Mouse (Mus musculus): ENCODE measurements at regions not wholly inside any gene's neighbourhood (a gene's known extent, or its start where the extent isn't known, plus 50 kb on each side); places are given as distances from the start of the nearest gene placed in this dataset.

GRCm38 (mm10) chr15:39998063-39998462, 136.1 kb upstream of the 9330182O14Rik start:
- DNase-seq, result no peak

GRCm38 (mm10) chr15:40000022-40000421, 134.1 kb upstream of the 9330182O14Rik start:
- DNase-seq, result no peak

GRCm38 (mm10) chr15:40005096-40005495, 129.1 kb upstream of the 9330182O14Rik start:
- DNase-seq, result no peak

- DNase-seq, result no peak
Observed at GRCm38 (mm10) chr15:40007844-40008243, 126.3 kb upstream of the 9330182O14Rik start.

GRCm38 (mm10) chr15:40013833-40014232, 120.3 kb upstream of the 9330182O14Rik start:
- DNase-seq, result no peak

GRCm38 (mm10) chr15:40017019-40017418, 117.1 kb upstream of the 9330182O14Rik start:
- no peak for DNase-seq

- DNase-seq, result no peak
Observed at GRCm38 (mm10) chr15:40017597-40017996, 116.6 kb upstream of the 9330182O14Rik start.

GRCm38 (mm10) chr15:40018047-40018791, 115.9 kb upstream of the 9330182O14Rik start:
- DNase-seq, result no peak

GRCm38 (mm10) chr15:40018792-40019151, 115.4 kb upstream of the 9330182O14Rik start:
- DNase-seq, result no peak

- DNase-seq, result no peak
Observed at GRCm38 (mm10) chr15:40019226-40019625, 114.9 kb upstream of the 9330182O14Rik start.

GRCm38 (mm10) chr15:40020097-40020496, 114.1 kb upstream of the 9330182O14Rik start:
- no peak for DNase-seq

- DNase-seq, result no peak
Observed at GRCm38 (mm10) chr15:40020646-40021045, 113.5 kb upstream of the 9330182O14Rik start.

- no peak for DNase-seq
Observed at GRCm38 (mm10) chr15:40023195-40023594, 111.0 kb upstream of the 9330182O14Rik start.

GRCm38 (mm10) chr15:40032088-40032487, 102.1 kb upstream of the 9330182O14Rik start:
- DNase-seq, result no peak

GRCm38 (mm10) chr15:40036181-40036580, 98.0 kb upstream of the 9330182O14Rik start:
- DNase-seq, result no peak

GRCm38 (mm10) chr15:40037266-40037665, 96.9 kb upstream of the 9330182O14Rik start:
- no peak for DNase-seq

GRCm38 (mm10) chr15:40046219-40046618, 87.9 kb upstream of the 9330182O14Rik start:
- DNase-seq, result no peak

GRCm38 (mm10) chr15:40047100-40047499, 87.1 kb upstream of the 9330182O14Rik start:
- peak in 1 of 2 experiments; percentile 2 for DNase-seq

- DNase-seq, result no peak
Observed at GRCm38 (mm10) chr15:40068051-40068450, 66.1 kb upstream of the 9330182O14Rik start.

- peak; percentile 14 to 16 for DNase-seq
Observed at GRCm38 (mm10) chr15:40075334-40075893, 58.8 kb upstream of the 9330182O14Rik start.

GRCm38 (mm10) chr15:40079872-40080271, 54.3 kb upstream of the 9330182O14Rik start:
- no peak for DNase-seq
